Mouse (Mus musculus): Measurements from ENCODE around the gene Prodh2. TPM values are rescaled to one million over a fixed set of nuclear protein-coding genes. Genes with fewer than 3 reads are reported as not detected.

The Prodh2 gene
- polyA plus RNA-seq (2012; fragmentation: generic; extraction: Trizol): not detected

GRCm38 (mm10) chr7:30493401-30493931, at the start of gene Prodh2:
TSS of gene Prodh2 (plus strand) at chr7:30493622.

DNA sequence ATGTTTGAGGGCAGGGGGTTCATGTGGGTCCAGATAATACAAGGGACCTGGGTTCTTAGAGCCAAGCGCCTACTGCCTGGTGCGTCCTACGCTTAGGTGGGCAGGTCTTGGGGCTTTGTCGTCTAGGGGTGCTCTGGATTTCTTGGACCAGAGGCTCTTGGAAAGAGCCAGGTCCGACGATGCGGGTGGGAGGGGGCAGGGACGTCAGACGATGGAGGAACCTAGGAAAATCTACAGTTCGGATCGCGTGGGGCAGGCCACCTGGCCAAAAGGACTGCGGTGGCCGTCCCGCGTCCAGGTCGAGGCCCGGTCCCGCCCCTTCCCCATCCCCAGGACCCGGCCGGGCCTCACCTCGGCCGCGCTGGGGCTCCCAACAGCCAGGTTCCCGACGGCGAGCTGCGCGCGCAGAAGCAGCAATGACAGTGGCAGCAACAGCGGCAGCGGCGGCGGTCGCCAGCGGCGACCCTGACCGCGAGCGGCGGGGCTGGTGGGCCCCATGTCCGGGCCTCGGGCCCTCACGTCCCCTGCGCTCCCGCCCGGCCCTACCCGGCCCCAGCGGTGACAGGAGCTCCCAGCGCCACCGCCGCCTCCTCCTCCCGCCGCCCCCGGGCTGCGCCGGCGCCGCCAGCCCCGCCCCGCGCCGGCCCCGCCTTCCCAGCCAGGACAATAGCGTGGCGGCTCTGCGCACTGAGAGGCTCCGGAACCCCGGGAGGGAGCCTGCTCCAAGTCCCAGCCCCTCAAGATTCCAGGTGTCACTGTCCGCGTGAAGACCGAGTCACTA, 48.3 kb upstream of the Prodh2 start, which contains the start of gene Aplp1:
TSS of gene Aplp1 (minus strand) at position 565 of the 781 bp plus-strand sequence.

DNA sequence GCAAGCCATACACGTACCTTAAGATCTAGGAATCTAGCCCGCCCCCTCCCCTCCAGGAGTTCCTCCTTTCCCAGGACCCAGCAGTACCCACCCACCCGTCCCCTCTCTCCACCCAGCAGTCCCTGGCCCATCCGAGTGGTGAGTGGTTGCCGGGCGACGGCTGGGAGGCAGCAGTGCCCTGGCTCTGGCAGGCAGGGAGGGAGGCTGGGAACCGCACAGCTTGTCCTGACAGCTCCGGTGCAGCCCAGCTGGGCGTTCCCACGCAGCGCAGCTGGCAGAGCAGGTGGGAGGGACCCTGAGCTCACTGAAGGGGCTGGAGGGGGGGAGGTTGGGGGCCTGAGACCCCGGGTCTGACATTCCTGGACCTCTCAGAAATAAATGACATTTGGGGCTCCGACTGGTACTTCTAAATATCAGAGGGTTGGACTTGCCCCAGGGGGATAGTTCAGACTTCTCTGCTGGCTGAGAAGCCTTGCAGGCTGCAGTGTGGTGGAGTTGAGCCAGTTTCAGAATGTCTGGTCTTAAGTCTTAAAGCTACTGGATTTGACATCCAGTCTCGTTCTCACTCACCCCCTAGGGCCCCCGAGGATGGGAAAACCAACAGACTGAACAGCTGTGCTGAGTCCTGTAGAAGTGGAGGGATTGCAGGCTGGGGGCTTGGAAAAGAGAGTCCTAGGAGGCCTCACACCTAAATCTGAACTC, 35.6 kb upstream of the Prodh2 start, which contains the start of the genes Kirrel2 and Nphs1:
TSS of gene Kirrel2 (minus strand) at position 62 of the 702 bp plus-strand sequence.
TSS of gene Nphs1 (plus strand) at position 687 of the 702 bp plus-strand sequence.

DNA sequence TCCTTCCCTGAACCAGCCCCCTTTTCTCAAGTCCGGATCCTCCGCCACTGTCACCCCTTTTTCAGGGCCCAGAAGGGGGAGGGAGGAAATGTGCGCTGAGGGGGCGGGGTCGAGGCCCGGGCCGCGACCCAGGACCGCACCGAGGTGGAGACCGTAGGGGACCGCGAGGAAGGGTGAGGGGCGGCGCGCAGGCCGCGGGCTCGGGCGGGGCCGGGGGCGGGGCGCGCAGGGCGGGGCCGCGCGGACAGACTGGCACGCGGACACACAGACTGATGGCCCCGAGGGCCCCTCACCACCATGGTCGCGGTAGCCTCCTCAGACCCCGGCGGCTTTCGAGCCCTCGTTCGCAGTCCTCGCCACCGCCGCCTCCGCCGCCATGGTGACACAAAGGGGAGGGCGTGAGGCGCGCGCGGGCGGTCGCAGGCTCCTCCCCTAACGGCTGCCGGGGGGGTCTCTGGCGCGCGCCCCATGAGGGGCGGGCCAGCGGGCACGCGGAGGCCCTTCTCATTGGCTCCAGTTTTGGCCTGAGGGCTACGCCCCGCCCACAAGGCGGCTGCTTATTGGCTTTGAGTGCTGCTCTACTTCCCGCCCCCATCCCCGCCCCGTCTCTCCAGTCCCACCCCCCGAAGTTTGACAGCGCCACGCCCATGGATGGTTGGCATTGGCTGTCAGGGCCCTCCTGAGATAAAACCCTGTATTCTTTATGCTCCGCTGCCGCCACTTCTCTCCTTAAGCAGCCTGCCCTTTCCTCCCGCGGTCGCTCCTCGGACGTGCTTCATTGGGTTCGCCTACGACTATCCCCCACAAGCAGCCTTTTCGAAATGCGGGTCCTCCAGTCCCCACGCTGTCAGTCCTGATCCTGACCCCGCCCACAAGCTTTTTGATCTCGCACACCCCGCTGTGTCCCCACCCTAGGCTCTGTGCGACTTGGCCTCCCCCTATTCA, 41.5 kb downstream of the Prodh2 start, which contains the start of gene Arhgap33:
TSS of gene Arhgap33 (minus strand) at position 428 of the 945 bp plus-strand sequence.

DNA sequence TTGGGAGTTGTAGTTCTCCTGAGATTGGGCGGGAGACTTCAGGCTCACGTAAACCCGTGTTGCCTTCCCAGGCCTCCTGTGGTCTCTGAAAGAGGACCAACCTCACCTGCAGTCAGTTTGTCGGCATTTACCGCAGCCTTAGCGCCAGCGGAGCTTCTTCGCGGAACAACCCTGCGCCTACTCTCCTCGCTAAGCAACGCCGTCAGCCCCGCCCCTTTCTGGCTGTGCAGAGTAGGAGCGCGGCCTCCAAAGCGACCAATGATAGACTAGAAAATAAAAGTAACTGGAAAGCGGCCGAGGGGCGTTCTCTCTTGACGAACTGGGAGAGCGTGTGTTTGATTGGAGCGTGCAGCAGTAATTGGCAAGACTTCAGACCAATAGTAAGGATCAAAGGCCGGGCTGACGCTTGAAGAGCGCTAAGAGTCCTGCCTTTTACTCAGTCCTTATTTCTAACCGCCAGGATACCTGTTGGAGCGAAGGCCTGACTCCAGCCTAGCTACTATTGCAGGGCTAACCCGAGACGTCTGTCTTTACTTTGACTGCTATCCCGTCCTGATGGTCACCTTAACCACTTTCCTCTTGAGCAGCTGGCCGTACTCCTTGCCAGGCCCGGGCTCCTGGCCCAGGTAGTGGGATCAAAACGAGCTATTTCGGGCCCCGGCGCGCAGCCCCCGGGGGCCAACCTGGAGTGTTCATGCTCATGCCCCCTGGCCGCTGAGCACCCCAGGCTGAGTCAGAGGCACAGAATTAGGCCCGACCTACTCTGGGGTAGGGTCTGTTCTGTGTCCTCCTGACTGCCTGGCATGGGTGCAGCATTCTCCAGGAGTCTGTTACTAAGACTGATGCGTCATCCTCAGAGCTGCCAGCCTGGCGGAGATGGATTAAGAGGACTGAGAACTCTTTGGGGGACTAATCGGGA, 58.9 kb downstream of the Prodh2 start, which contains the start of the genes Hspb6 and Proser3:
TSS of gene Hspb6 (plus strand) at position 77 of the 919 bp plus-strand sequence.
TSS of gene Proser3 (minus strand) at position 198 of the 919 bp plus-strand sequence.

GRCm38 (mm10) chr7:30559443-30559954, 66.1 kb downstream of the Prodh2 start, which contains the start of gene Lin37:
TSS of gene Lin37 (minus strand) at chr7:30559838.

Other genes starting within 250 kb of the Prodh2 start
- under 1 TPM; 0.15 to 0.45 TPM for gene Thap8, start 213.5 kb upstream of the Prodh2 start, polyA plus RNA-seq (2012; fragmentation: generic; extraction: Trizol)
- 10 to 100 TPM; 12.7 to 22.5 TPM for gene Wdr62, start 213.2 kb upstream of the Prodh2 start, polyA plus RNA-seq (2012; fragmentation: generic; extraction: Trizol)
- gene Clip3, start 201.9 kb upstream of the Prodh2 start, polyA plus RNA-seq (2012; fragmentation: generic; extraction: Trizol): 100 to 1,000 TPM in 1 of 2 experiments, 10 to 100 TPM in 1; 59.0 to 203 TPM
- 10 to 100 TPM; 28.8 to 45.8 TPM for gene Alkbh6, start 184.9 kb upstream of the Prodh2 start, polyA plus RNA-seq (2012; fragmentation: generic; extraction: Trizol)
- gene Syne4, start 178.8 kb upstream of the Prodh2 start, polyA plus RNA-seq (2012; fragmentation: generic; extraction: Trizol): 1 to 10 TPM in 1 of 2 experiments, under 1 TPM in 1; 0.21 to 1.4 TPM
- gene E130208F15Rik, start 171.9 kb upstream of the Prodh2 start, polyA plus RNA-seq (2012; fragmentation: generic; extraction: Trizol): not detected
- gene Sdhaf1, start 169.7 kb upstream of the Prodh2 start, polyA plus RNA-seq (2012; fragmentation: generic; extraction: Trizol): 10 to 100 TPM; 13.5 to 16.3 TPM
- gene Lrfn3, start 130.8 kb upstream of the Prodh2 start, polyA plus RNA-seq (2012; fragmentation: generic; extraction: Trizol): 1 to 10 TPM; 2.1 to 5.0 TPM
- gene Tyrobp, start 79.9 kb upstream of the Prodh2 start, polyA plus RNA-seq (2012; fragmentation: generic; extraction: Trizol): not detected
- gene Hcst, start 73.8 kb upstream of the Prodh2 start, polyA plus RNA-seq (2012; fragmentation: generic; extraction: Trizol): not detected
- gene Nfkbid, start 71.9 kb upstream of the Prodh2 start, polyA plus RNA-seq (2012; fragmentation: generic; extraction: Trizol): not detected
- gene Aplp1, start 48.1 kb upstream of the Prodh2 start, polyA plus RNA-seq (2012; fragmentation: generic; extraction: Trizol): under 1 TPM; 0.02 to 0.13 TPM
- not detected for gene Kirrel2, start 35.9 kb upstream of the Prodh2 start, polyA plus RNA-seq (2012; fragmentation: generic; extraction: Trizol)
- gene Nphs1, start 35.3 kb upstream of the Prodh2 start, polyA plus RNA-seq (2012; fragmentation: generic; extraction: Trizol): under 1 TPM; 0.28 TPM
- gene Arhgap33, start 41.4 kb downstream of the Prodh2 start, polyA plus RNA-seq (2012; fragmentation: generic; extraction: Trizol): 10 to 100 TPM in 1 of 2 experiments, under 1 TPM in 1; 0.55 to 10.4 TPM
- gene Hspb6, start 58.6 kb downstream of the Prodh2 start, polyA plus RNA-seq (2012; fragmentation: generic; extraction: Trizol): 100 to 1,000 TPM; 101 to 108 TPM
- gene Proser3, start 58.7 kb downstream of the Prodh2 start, polyA plus RNA-seq (2012; fragmentation: generic; extraction: Trizol): 10 to 100 TPM in 1 of 2 experiments, 1 to 10 TPM in 1; 2.9 to 18.1 TPM
- 10 to 100 TPM; 55.0 to 57.3 TPM for gene Lin37, start 66.2 kb downstream of the Prodh2 start, polyA plus RNA-seq (2012; fragmentation: generic; extraction: Trizol)
- 10 to 100 TPM; 59.0 to 76.2 TPM for gene U2af1l4, start 69.7 kb downstream of the Prodh2 start, polyA plus RNA-seq (2012; fragmentation: generic; extraction: Trizol)
- 1 to 10 TPM in 1 of 2 experiments, under 1 TPM in 1; 0.21 to 1.4 TPM for gene Gm49396, start 69.7 kb downstream of the Prodh2 start, polyA plus RNA-seq (2012; fragmentation: generic; extraction: Trizol)
- gene Psenen, start 70.0 kb downstream of the Prodh2 start, polyA plus RNA-seq (2012; fragmentation: generic; extraction: Trizol): 100 to 1,000 TPM; 203 to 206 TPM
- 1 to 10 TPM in 1 of 2 experiments, under 1 TPM in 1; 0.18 to 1.6 TPM for gene Igflr1, start 71.8 kb downstream of the Prodh2 start, polyA plus RNA-seq (2012; fragmentation: generic; extraction: Trizol)
- gene Kmt2b, start 95.1 kb downstream of the Prodh2 start, polyA plus RNA-seq (2012; fragmentation: generic; extraction: Trizol): 10 to 100 TPM in 1 of 2 experiments, 1 to 10 TPM in 1; 3.7 to 16.5 TPM
- under 1 TPM; 0.05 to 0.28 TPM for gene Zbtb32, start 105.3 kb downstream of the Prodh2 start, polyA plus RNA-seq (2012; fragmentation: generic; extraction: Trizol)
- 1 to 10 TPM in 1 of 2 experiments, under 1 TPM in 1; 0.34 to 1.1 TPM for gene Upk1a, start 119.2 kb downstream of the Prodh2 start, polyA plus RNA-seq (2012; fragmentation: generic; extraction: Trizol)
- gene Cox6b1, start 132.5 kb downstream of the Prodh2 start, polyA plus RNA-seq (2012; fragmentation: generic; extraction: Trizol): 100 to 1,000 TPM; 929 to 961 TPM
- under 1 TPM in 1 of 2 experiments, not detected in 1; 0.05 TPM for gene Etv2, start 142.2 kb downstream of the Prodh2 start, polyA plus RNA-seq (2012; fragmentation: generic; extraction: Trizol)
- 100 to 1,000 TPM; 133 to 147 TPM for gene Rbm42, start 156.7 kb downstream of the Prodh2 start, polyA plus RNA-seq (2012; fragmentation: generic; extraction: Trizol)
- gene Haus5, start 171.4 kb downstream of the Prodh2 start, polyA plus RNA-seq (2012; fragmentation: generic; extraction: Trizol): 10 to 100 TPM; 15.2 to 16.6 TPM
- not detected for gene Pmis2, start 178.0 kb downstream of the Prodh2 start, polyA plus RNA-seq (2012; fragmentation: generic; extraction: Trizol)
- not detected for gene 2200002J24Rik, start 205.3 kb downstream of the Prodh2 start, polyA plus RNA-seq (2012; fragmentation: generic; extraction: Trizol)
- gene Atp4a, start 218.6 kb downstream of the Prodh2 start, polyA plus RNA-seq (2012; fragmentation: generic; extraction: Trizol): not detected
- 100 to 1,000 TPM; 160 to 238 TPM for gene Tmem147, start 235.9 kb downstream of the Prodh2 start, polyA plus RNA-seq (2012; fragmentation: generic; extraction: Trizol)